19 mouse cellular contexts compared by ENCODE assay signal in the genomic region with DNA sequence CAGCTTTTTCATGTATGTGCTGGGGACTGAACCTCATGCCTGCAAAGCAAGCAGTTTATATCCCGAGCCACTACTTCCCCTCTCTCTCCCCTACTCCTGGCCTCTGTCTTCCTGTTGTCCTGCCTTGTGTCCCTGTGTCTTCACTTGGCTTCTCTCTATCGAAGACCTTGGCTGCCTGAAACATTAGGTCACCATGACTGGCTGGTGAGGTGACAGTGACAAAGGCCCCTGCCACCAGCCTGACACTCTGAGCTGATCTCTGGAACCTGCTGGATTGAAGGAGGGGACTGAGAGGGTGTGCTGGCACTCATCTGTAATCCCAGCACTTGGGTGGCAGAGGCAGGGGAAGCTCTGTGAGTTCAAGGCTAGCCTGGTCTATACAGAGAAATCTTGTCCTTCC.
"Had no signal": no experiment of that assay in that cellular context is flagged by ENCODE, and none has a peak within 500 bp of the region (broad histone marks: within the 10 kb centered on the region; RNA-seq: fewer than 3 reads in every experiment).

No protein-coding gene starts in this region.

- H3K27ac ChIP-seq: midbrain, embryonic 10.5 days; midbrain, embryonic 12.5 days; neural tube, embryonic 13.5 days; neural tube, embryonic 15.5 days had no signal

- H3K4me3 ChIP-seq: midbrain, embryonic 10.5 days; midbrain, embryonic 12.5 days; myocyte; neural tube, embryonic 13.5 days; neural tube, embryonic 15.5 days had no signal

- DNase-seq: lung, adult 18-20 months; lung, embryonic 14.5 days; lung, postnatal 10 days; lung, postnatal 4 days; midbrain, embryonic 14.5 days; retina, postnatal 1 day; right cerebral cortex, adult 18-20 months; right cerebral cortex, postnatal 25 days; right cerebral cortex, postnatal 4 days; spleen, adult 18-20 months; thymus, adult 18-20 months; thymus, postnatal 14 days; thymus, postnatal 36 days had no signal

- ATAC-seq: midbrain, embryonic 16.5 days had no signal
